Mouse (Mus musculus): Measurements from ENCODE around the gene Gsdma2.

The Gsdma2 gene

DNA sequence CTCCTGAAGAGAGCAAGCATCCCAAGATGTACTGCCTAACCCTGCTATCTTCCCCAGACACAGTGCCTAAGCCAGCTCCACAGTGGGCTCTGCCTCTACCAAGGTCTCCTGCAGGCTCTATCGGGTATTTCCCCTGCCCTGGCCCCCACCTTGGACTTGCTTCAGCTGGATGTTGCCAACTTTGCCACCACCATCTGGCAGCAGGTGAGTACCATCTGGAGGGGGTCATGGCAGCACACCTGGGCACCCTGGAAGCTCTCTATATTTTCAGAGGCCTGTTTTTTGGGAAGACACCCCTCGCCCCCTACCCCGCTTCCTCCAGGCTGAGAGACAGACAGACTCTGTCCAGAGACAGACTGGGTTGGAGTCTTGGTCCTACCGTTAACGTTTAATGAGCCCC lies 55.8 kb downstream of the Gsdma2 start:
- DNase-seq: no peak

DNA sequence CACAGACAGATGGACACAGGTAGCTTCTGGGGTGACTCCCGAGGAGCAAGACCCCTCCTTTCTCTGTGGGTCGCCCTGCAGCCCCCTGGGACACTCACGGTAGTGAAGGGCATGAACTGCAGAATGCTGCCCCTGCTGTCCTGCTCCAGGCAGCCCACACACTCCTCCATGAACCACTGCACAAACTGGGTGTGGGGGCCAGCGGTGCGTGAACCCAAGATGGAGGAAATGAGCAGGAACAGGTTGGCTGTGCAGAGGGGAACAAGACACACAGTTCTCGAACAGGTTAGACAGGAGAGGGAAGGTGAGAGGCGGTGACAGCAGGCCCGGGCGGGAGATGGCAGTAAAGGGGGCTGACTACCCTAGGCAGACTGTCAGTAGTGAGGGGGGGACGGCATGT lies 58.5 kb downstream of the Gsdma2 start:
- no peak for DNase-seq

Measured in kidney, postnatal 36 days (tissue).